Mouse (Mus musculus) bone marrow, adult 2 months (tissue): ENCODE results near the gene Kncn.

Experiments
- CTCF ChIP-seq: fragments of 200-500 bp; IDR thresholded peaks from 2 replicates; pipeline ENCODE4 v1.5.1; 2011; ENCODE audit warnings: low read length, control low read depth; ENCODE audit not compliant: control insufficient read depth, insufficient read depth
- POLR2A ChIP-seq: fragments of 200-500 bp; IDR thresholded peaks from 2 replicates; pipeline ENCODE4 v1.6.1; 2011; ENCODE audit warnings: low read depth, mild to moderate bottlenecking, control low read depth, low read length, borderline replicate concordance; ENCODE audit not compliant: control insufficient read depth

DNA sequence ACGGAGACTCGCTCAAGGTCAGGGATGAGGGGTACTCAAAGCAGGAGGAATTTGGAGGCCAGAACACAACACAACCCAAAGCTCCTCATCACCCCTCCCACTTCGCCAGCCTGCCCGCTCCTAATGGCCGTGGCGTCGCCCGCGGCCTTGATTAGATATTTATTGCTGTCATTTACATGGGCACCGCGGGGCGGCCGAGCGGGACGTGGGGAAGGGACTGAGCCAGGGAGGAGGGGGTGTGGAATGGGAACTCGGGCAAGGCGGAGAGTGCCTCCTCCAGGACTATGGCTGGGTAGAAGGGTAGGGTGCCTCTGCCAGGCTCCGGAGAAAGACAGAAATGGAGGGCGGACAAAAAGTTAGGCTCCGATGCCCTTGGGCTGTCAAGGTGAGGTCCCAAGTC, 52.4 kb downstream of the Kncn start:
- TF ChIP-seq CTCF (no peak), POLR2A (no peak)
